Mouse (Mus musculus) hindbrain, embryonic 12.5 days (tissue): ENCODE results near the gene Appl1. TPM values are rescaled to one million over a fixed set of nuclear protein-coding genes. Genes with fewer than 3 reads are reported as not detected.

Source experiments
- ATAC-seq: fragments of 200-750 bp; cut with Nextera tagmentation; 2 replicates; pipeline ENCODE4 v1.8.0; 2017; ENCODE audit warnings: moderate TSS enrichment; ENCODE audit not compliant: low FRiP score
- H3K27ac ChIP-seq: fragments of 300-500 bp; sonication (generic); 2 replicates; pipeline ENCODE4 v1.5.1; 2016; ENCODE audit warnings: mild to moderate bottlenecking
- H3K27me3 ChIP-seq: fragments of 300-500 bp; sonication (generic); 2 replicates; pipeline ENCODE4 v1.6.1; 2016; ENCODE audit warnings: mild to moderate bottlenecking
- H3K36me3 ChIP-seq: fragments of 300-500 bp; sonication (generic); 2 replicates; pipeline ENCODE4 v1.6.1; 2016; ENCODE audit warnings: mild to moderate bottlenecking
- H3K4me1 ChIP-seq: fragments of 300-500 bp; sonication (generic); 2 replicates; pipeline ENCODE4 v1.6.1; 2016
- H3K4me2 ChIP-seq: fragments of 300-500 bp; sonication (generic); replicated peaks from 2 replicates; pipeline ENCODE4 v1.6.1; 2016; ENCODE audit warnings: mild to moderate bottlenecking
- H3K4me3 ChIP-seq: fragments of 300-500 bp; sonication (generic); 2 replicates; pipeline ENCODE4 v1.5.1; 2016; ENCODE audit warnings: mild to moderate bottlenecking
- H3K9ac ChIP-seq: fragments of 300-500 bp; sonication (generic); 2 replicates; pipeline ENCODE4 v1.6.1; 2016; ENCODE audit warnings: mild to moderate bottlenecking, moderate library complexity
- H3K9me3 ChIP-seq: fragments of 300-500 bp; sonication (generic); replicated peaks from 2 replicates; pipeline ENCODE4 v1.6.1; 2016; ENCODE audit warnings: mild to moderate bottlenecking
- WGBS: fragments of 180-500 bp; shearing (Covaris S2); methylation state at CpG from one replicate; pipeline ENCODE4 v1.1.7; 2016; 5-methylcytosine and 5-hydroxymethylcytosine counted together
- polyA plus RNA-seq: library from polyadenylated mRNA; unstranded; fragments of >200 nt; fragmentation: Nextera tagmentation; extraction: Ambion mirVana; gene quantifications from 2 replicates; pipeline ENCODE4 v1.2.1, GENCODE M21; 2016

Gene Appl1
- polyA plus RNA-seq, 1 experiment from 2014 or later: 50.6 TPM

- peaks cover 9% of the 10 kb centered on the region for H3K9me3 ChIP-seq
- no peak overlapping the region for H3K27ac ChIP-seq
- no peak overlapping the region for H3K4me3 ChIP-seq
- H3K9ac ChIP-seq: no peak overlapping the region
- H3K36me3 ChIP-seq: no peaks in the 10 kb centered on the region
- WGBS: 81% methylated on average over 5 of the region's 5 CpGs
- no peaks in the 10 kb centered on the region for H3K27me3 ChIP-seq
- H3K4me1 ChIP-seq: peaks cover 5% of the 10 kb centered on the region; the same call in 1 of the 2 replicates
- H3K4me2 ChIP-seq: no peak overlapping the region
- no peak for ATAC-seq
These were observed 11.1 kb upstream of the Appl1 start for GRCm38 (mm10) chr14:26982150-26982530.

GRCm38 (mm10) chr14:26981494-26982149, 10.6 kb upstream of the Appl1 start:
- no peak overlapping the region for H3K4me3 ChIP-seq
- H3K27me3 ChIP-seq: no peaks in the 10 kb centered on the region
- no peak overlapping the region for H3K27ac ChIP-seq
- H3K4me2 ChIP-seq: no peak overlapping the region
- H3K9me3 ChIP-seq: peaks cover 9% of the 10 kb centered on the region
- H3K36me3 ChIP-seq: no peaks in the 10 kb centered on the region
- no peak overlapping the region for H3K9ac ChIP-seq
- ATAC-seq: no peak
- 63% methylated on average over 5 of the region's 5 CpGs for WGBS
- H3K4me1 ChIP-seq: peaks cover 10% of the 10 kb centered on the region

GRCm38 (mm10) chr14:26981021-26981420, 10.0 kb upstream of the Appl1 start:
- H3K36me3 ChIP-seq: no peaks in the 10 kb centered on the region
- no peaks in the 10 kb centered on the region for H3K27me3 ChIP-seq
- peaks cover 10% of the 10 kb centered on the region for H3K4me1 ChIP-seq
- H3K9me3 ChIP-seq: peaks cover 9% of the 10 kb centered on the region
- no peak for ATAC-seq
- no peak overlapping the region for H3K4me2 ChIP-seq
- H3K9ac ChIP-seq: no peak overlapping the region
- WGBS: 97% methylated on average over 8 of the region's 8 CpGs
- no peak overlapping the region for H3K27ac ChIP-seq
- no peak overlapping the region for H3K4me3 ChIP-seq

GRCm38 (mm10) chr14:26979808-26980207, 8.8 kb upstream of the Appl1 start:
- no peak overlapping the region for H3K4me3 ChIP-seq
- H3K4me1 ChIP-seq: peaks cover 10% of the 10 kb centered on the region
- H3K9me3 ChIP-seq: peaks cover 9% of the 10 kb centered on the region
- H3K27ac ChIP-seq: no peak overlapping the region
- WGBS: 84% methylated on average over 3 of the region's 3 CpGs
- no peak overlapping the region for H3K4me2 ChIP-seq
- no peaks in the 10 kb centered on the region for H3K27me3 ChIP-seq
- no peaks in the 10 kb centered on the region for H3K36me3 ChIP-seq
- H3K9ac ChIP-seq: no peak overlapping the region
- no peak for ATAC-seq

- Histone ChIP-seq H3K4me3 (no peak overlapping the region), H3K27me3 (0 out of 2 replicates have a peak, but pooled peaks cover under 1% of the 10 kb centered on the region), H3K27ac (no peak overlapping the region), H3K4me2 (no peak overlapping the region), H3K9ac (no peak overlapping the region), H3K9me3 (peaks cover 9% of the 10 kb centered on the region), H3K4me1 (peaks cover 10% of the 10 kb centered on the region), H3K36me3 (no peaks in the 10 kb centered on the region)
- WGBS: 28% methylated on average over 2 of the region's 2 CpGs
- no peak for ATAC-seq
These were observed 6.5 kb upstream of the Appl1 start for GRCm38 (mm10) chr14:26977500-26977899.

GRCm38 (mm10) chr14:26976212-26976611, 5.2 kb upstream of the Appl1 start:
- Histone ChIP-seq H3K36me3 (no peaks in the 10 kb centered on the region), H3K4me3 (no peak overlapping the region), H3K27ac (no peak overlapping the region), H3K9me3 (peaks cover 6% of the 10 kb centered on the region), H3K4me1 (peaks cover 10% of the 10 kb centered on the region), H3K27me3 (0 out of 2 replicates have a peak, but pooled peaks cover 3% of the 10 kb centered on the region), H3K4me2 (no peak overlapping the region), H3K9ac (no peak overlapping the region)
- no peak for ATAC-seq
- 51% methylated on average over 7 of the region's 7 CpGs for WGBS

GRCm38 (mm10) chr14:26975490-26975889, 4.5 kb upstream of the Appl1 start:
- Histone ChIP-seq H3K9me3 (no peaks in the 10 kb centered on the region), H3K9ac (no peak overlapping the region), H3K27me3 (0 out of 2 replicates have a peak, but pooled peaks cover 3% of the 10 kb centered on the region), H3K27ac (no peak overlapping the region), H3K4me3 (no peak overlapping the region), H3K4me1 (peaks cover 10% of the 10 kb centered on the region), H3K4me2 (no peak overlapping the region), H3K36me3 (no peaks in the 10 kb centered on the region)
- ATAC-seq: no peak
- 72% methylated on average over 3 of the region's 3 CpGs for WGBS

GRCm38 (mm10) chr14:26973089-26973488, 2.1 kb upstream of the Appl1 start:
- Histone ChIP-seq H3K9ac (no peak overlapping the region), H3K27me3 (0 out of 2 replicates have a peak, but pooled peaks cover 3% of the 10 kb centered on the region), H3K36me3 (no peaks in the 10 kb centered on the region), H3K9me3 (no peaks in the 10 kb centered on the region), H3K4me2 (no peak overlapping the region), H3K4me3 (no peak overlapping the region), H3K4me1 (peaks cover 15% of the 10 kb centered on the region), H3K27ac (no peak overlapping the region)
- ATAC-seq: no peak
- 85% methylated on average over 2 of the region's 2 CpGs for WGBS

- peak overlapping the region; percentile 92 for H3K27ac ChIP-seq
- peak overlapping the region; percentile 60 for H3K4me2 ChIP-seq
- WGBS: under 1% methylated on average over 53 of the region's 53 CpGs
- ATAC-seq: peak; percentile 98
- H3K4me1 ChIP-seq: peaks cover 5% of the 10 kb centered on the region
- H3K36me3 ChIP-seq: no peaks in the 10 kb centered on the region
- peak overlapping the region; percentile 88 for H3K4me3 ChIP-seq
- no peaks in the 10 kb centered on the region for H3K9me3 ChIP-seq
- peak overlapping the region; percentile 89 for H3K9ac ChIP-seq
- H3K27me3 ChIP-seq: 0 out of 2 replicates have a peak, but pooled peaks cover 3% of the 10 kb centered on the region
These were observed 546 bp downstream of the Appl1 start for GRCm38 (mm10) chr14:26970439-26970932.

- Histone ChIP-seq H3K4me3 (peak overlapping the region; percentile 88), H3K9ac (peak overlapping the region; percentile 89), H3K4me2 (peak overlapping the region; percentile 60), H3K27ac (peak overlapping the region; percentile 92), H3K9me3 (no peaks in the 10 kb centered on the region), H3K4me1 (peaks cover 5% of the 10 kb centered on the region), H3K36me3 (no peaks in the 10 kb centered on the region), H3K27me3 (0 out of 2 replicates have a peak, but pooled peaks cover 3% of the 10 kb centered on the region)
- ATAC-seq: peak; percentile 92
- WGBS: under 1% methylated on average over 62 of the region's 62 CpGs
These were observed 1.1 kb downstream of the Appl1 start for GRCm38 (mm10) chr14:26969856-26970407.

GRCm38 (mm10) chr14:26969164-26969563, 1.9 kb downstream of the Appl1 start:
- Histone ChIP-seq H3K27me3 (0 out of 2 replicates have a peak, but pooled peaks cover 3% of the 10 kb centered on the region), H3K27ac (no peak overlapping the region), H3K9ac (peak overlapping the region; percentile 89), H3K4me3 (peak overlapping the region; percentile 88), H3K4me1 (peaks cover 5% of the 10 kb centered on the region), H3K9me3 (no peaks in the 10 kb centered on the region), H3K36me3 (no peaks in the 10 kb centered on the region), H3K4me2 (peak overlapping the region; percentile 60)
- WGBS: 89% methylated on average over 3 of the region's 3 CpGs
- ATAC-seq: no peak

GRCm38 (mm10) chr14:26960518-26960917, 10.5 kb downstream of the Appl1 start:
- Histone ChIP-seq H3K27me3 (no peaks in the 10 kb centered on the region), H3K4me1 (no peaks in the 10 kb centered on the region), H3K36me3 (peaks cover 12% of the 10 kb centered on the region), H3K4me3 (no peak overlapping the region), H3K4me2 (no peak overlapping the region), H3K27ac (no peak overlapping the region), H3K9me3 (no peaks in the 10 kb centered on the region), H3K9ac (no peak overlapping the region)
- 88% methylated on average over 1 of the region's 1 CpGs for WGBS
- ATAC-seq: no peak
